Mouse (Mus musculus): ENCODE results near the gene Thsd4. TPM values are rescaled to one million over a fixed set of nuclear protein-coding genes. Genes with fewer than 3 reads are reported as not detected.

The Thsd4 gene
- polyA plus RNA-seq, 1 experiment from 2014 or later = 34.9 TPM

- ATAC-seq (replicated peaks; ENCODE audit: low FRiP score, low TSS enrichment, low read depth) = no peak
- H3K9ac ChIP-seq (ENCODE audit: low read length) = no peak overlapping the region
- DNase-seq (ENCODE audit: low spot score) = no peak
- no peaks in the 10 kb centered on the region for H3K4me1 ChIP-seq (replicated peaks; ENCODE audit: control insufficient read depth, insufficient read depth, low read length)
- peaks cover 7% of the 10 kb centered on the region for H3K36me3 ChIP-seq (ENCODE audit: control insufficient read depth, insufficient read depth, low read length)
- WGBS = 93% methylated on average over 4 of the region's 4 CpGs
- H3K27me3 ChIP-seq (replicated peaks; ENCODE audit: control insufficient read depth, insufficient read depth, low read length) = no peaks in the 10 kb centered on the region
- H3K4me3 ChIP-seq (ENCODE audit: low read depth, low read length) = no peak overlapping the region
- no peak overlapping the region for H3K27ac ChIP-seq (ENCODE audit: low read depth)
- H3K9me3 ChIP-seq (ENCODE audit: control insufficient read depth, low read length) = no peaks in the 10 kb centered on the region
- no peak overlapping the region for H3K4me2 ChIP-seq (ENCODE audit: low read length)
Observed at GRCm38 (mm10) chr9:60430017-60430416, 91.8 kb downstream of the Thsd4 start.

- Histone ChIP-seq H3K27me3 (replicated peaks; ENCODE audit: control insufficient read depth, insufficient read depth, low read length) (no peaks in the 10 kb centered on the region), H3K4me3 (ENCODE audit: low read depth, low read length) (no peak overlapping the region), H3K4me1 (replicated peaks; ENCODE audit: control insufficient read depth, insufficient read depth, low read length) (no peaks in the 10 kb centered on the region; the same call in 1 of the 2 replicates), H3K9me3 (ENCODE audit: control insufficient read depth, low read length) (no peaks in the 10 kb centered on the region), H3K9ac (ENCODE audit: low read length) (no peak overlapping the region), H3K36me3 (ENCODE audit: control insufficient read depth, insufficient read depth, low read length) (no peaks in the 10 kb centered on the region), H3K27ac (ENCODE audit: low read depth) (no peak overlapping the region), H3K4me2 (ENCODE audit: low read length) (no peak overlapping the region)
- ATAC-seq (replicated peaks; ENCODE audit: low FRiP score, low TSS enrichment, low read depth) (no peak), DNase-seq (ENCODE audit: low spot score) (no peak)
- 53% methylated on average over 4 of the region's 4 CpGs for WGBS
Observed at GRCm38 (mm10) chr9:60414076-60414755, 107.6 kb downstream of the Thsd4 start.

- no peak for ATAC-seq (replicated peaks; ENCODE audit: low FRiP score, low TSS enrichment, low read depth)
Observed at GRCm38 (mm10) chr9:60410872-60411635, 110.8 kb downstream of the Thsd4 start.

GRCm38 (mm10) chr9:60407374-60407773 lies 114.5 kb downstream of the Thsd4 start:
- peaks cover 17% of the 10 kb centered on the region for H3K4me1 ChIP-seq (replicated peaks; ENCODE audit: control insufficient read depth, insufficient read depth, low read length)
- WGBS = 36% methylated on average over 1 of the region's 1 CpGs
- no peaks in the 10 kb centered on the region for H3K27me3 ChIP-seq (replicated peaks; ENCODE audit: control insufficient read depth, insufficient read depth, low read length)
- ATAC-seq (replicated peaks; ENCODE audit: low FRiP score, low TSS enrichment, low read depth) (no peak), DNase-seq (ENCODE audit: low spot score) (no peak)
- no peak overlapping the region for H3K4me2 ChIP-seq (ENCODE audit: low read length)
- no peak overlapping the region for H3K9ac ChIP-seq (ENCODE audit: low read length)
- no peaks in the 10 kb centered on the region for H3K9me3 ChIP-seq (ENCODE audit: control insufficient read depth, low read length)
- H3K27ac ChIP-seq (ENCODE audit: low read depth) = no peak overlapping the region
- no peaks in the 10 kb centered on the region for H3K36me3 ChIP-seq (ENCODE audit: control insufficient read depth, insufficient read depth, low read length)
- no peak overlapping the region for H3K4me3 ChIP-seq (ENCODE audit: low read depth, low read length)

More at GRCm38 (mm10) chr9:60410872-60411635, 110.8 kb downstream of the Thsd4 start:
- H3K27ac ChIP-seq (ENCODE audit: low read depth) = no peak overlapping the region
- H3K4me2 ChIP-seq (ENCODE audit: low read length) = no peak overlapping the region
- 66% methylated on average over 17 of the region's 17 CpGs for WGBS
- no peak overlapping the region for H3K4me3 ChIP-seq (ENCODE audit: low read depth, low read length)
- no peak overlapping the region for H3K9ac ChIP-seq (ENCODE audit: low read length)
- H3K9me3 ChIP-seq (ENCODE audit: control insufficient read depth, low read length) = no peaks in the 10 kb centered on the region
- no peaks in the 10 kb centered on the region for H3K27me3 ChIP-seq (replicated peaks; ENCODE audit: control insufficient read depth, insufficient read depth, low read length)
- H3K36me3 ChIP-seq (ENCODE audit: control insufficient read depth, insufficient read depth, low read length) = no peaks in the 10 kb centered on the region
- no peak for DNase-seq (ENCODE audit: low spot score)
- peaks cover 5% of the 10 kb centered on the region for H3K4me1 ChIP-seq (replicated peaks; ENCODE audit: control insufficient read depth, insufficient read depth, low read length)

GRCm38 (mm10) chr9:60405777-60406176 lies 116.1 kb downstream of the Thsd4 start:
- no peaks in the 10 kb centered on the region for H3K9me3 ChIP-seq (ENCODE audit: control insufficient read depth, low read length)
- no peak overlapping the region for H3K4me2 ChIP-seq (ENCODE audit: low read length)
- no peaks in the 10 kb centered on the region for H3K27me3 ChIP-seq (replicated peaks; ENCODE audit: control insufficient read depth, insufficient read depth, low read length)
- no peak for ATAC-seq (replicated peaks; ENCODE audit: low FRiP score, low TSS enrichment, low read depth)
- no peak overlapping the region for H3K27ac ChIP-seq (ENCODE audit: low read depth)
- H3K4me1 ChIP-seq (replicated peaks; ENCODE audit: control insufficient read depth, insufficient read depth, low read length) = peaks cover 21% of the 10 kb centered on the region
- H3K4me3 ChIP-seq (ENCODE audit: low read depth, low read length) = no peak overlapping the region
- no peak overlapping the region for H3K9ac ChIP-seq (ENCODE audit: low read length)
- 16% methylated on average over 7 of the region's 7 CpGs for WGBS
- DNase-seq (ENCODE audit: low spot score) = peak; percentile 54
- no peaks in the 10 kb centered on the region for H3K36me3 ChIP-seq (ENCODE audit: control insufficient read depth, insufficient read depth, low read length)

DNA sequence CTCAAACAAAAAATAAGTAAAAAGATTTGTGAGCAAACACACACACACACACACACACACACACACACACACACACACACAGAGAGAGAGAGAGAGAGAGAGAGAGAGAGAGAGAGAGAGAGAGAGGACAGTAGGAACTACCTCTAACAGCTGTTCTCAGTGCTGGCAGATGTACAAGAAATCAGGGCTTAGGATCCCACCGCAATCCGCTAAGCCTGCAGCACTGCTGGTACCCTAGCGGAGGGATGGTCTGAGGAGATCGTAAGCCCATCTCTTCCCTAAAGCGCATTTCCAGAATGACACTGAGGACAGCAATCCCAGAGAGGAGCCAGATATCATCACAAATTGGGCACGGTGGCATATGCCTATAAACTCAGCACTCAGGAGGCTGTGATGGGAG lies 119.2 kb downstream of the Thsd4 start:
- no peaks in the 10 kb centered on the region for H3K9me3 ChIP-seq (ENCODE audit: control insufficient read depth, low read length)
- 84% methylated on average over 6 of the region's 6 CpGs for WGBS
- no peaks in the 10 kb centered on the region for H3K27me3 ChIP-seq (replicated peaks; ENCODE audit: control insufficient read depth, insufficient read depth, low read length)
- peaks cover 21% of the 10 kb centered on the region for H3K4me1 ChIP-seq (replicated peaks; ENCODE audit: control insufficient read depth, insufficient read depth, low read length)
- H3K9ac ChIP-seq (ENCODE audit: low read length) = no peak overlapping the region
- H3K4me2 ChIP-seq (ENCODE audit: low read length) = no peak overlapping the region
- H3K36me3 ChIP-seq (ENCODE audit: control insufficient read depth, insufficient read depth, low read length) = no peaks in the 10 kb centered on the region
- ATAC-seq (replicated peaks; ENCODE audit: low FRiP score, low TSS enrichment, low read depth) = no peak
- DNase-seq (ENCODE audit: low spot score) = no peak
- H3K4me3 ChIP-seq (ENCODE audit: low read depth, low read length) = no peak overlapping the region
- H3K27ac ChIP-seq (ENCODE audit: low read depth) = no peak overlapping the region

DNA sequence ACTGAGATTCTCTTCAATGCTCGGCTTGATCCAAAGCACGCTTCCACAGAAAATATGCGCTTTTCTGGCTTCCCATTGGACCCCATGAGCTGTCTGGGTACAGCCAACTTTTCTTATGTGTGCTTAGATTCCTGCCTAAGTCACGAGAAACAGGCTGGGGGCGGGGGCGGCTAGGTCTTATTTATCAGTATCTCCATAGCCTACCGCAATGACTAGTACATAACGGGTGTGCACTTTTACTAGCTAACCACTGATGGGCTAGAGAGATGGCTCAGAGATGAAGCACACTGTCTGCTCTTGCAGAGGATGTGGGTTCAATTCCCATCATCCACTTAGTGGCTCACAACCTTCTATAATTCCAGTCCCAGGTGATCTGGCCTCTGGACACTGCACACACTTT lies 121.8 kb downstream of the Thsd4 start:
- Histone ChIP-seq H3K27me3 (replicated peaks; ENCODE audit: control insufficient read depth, insufficient read depth, low read length) (no peaks in the 10 kb centered on the region), H3K4me1 (replicated peaks; ENCODE audit: control insufficient read depth, insufficient read depth, low read length) (peaks cover 6% of the 10 kb centered on the region; the same call in 1 of the 2 replicates), H3K27ac (ENCODE audit: low read depth) (no peak overlapping the region), H3K9ac (ENCODE audit: low read length) (no peak overlapping the region), H3K4me2 (ENCODE audit: low read length) (no peak overlapping the region), H3K36me3 (ENCODE audit: control insufficient read depth, insufficient read depth, low read length) (no peaks in the 10 kb centered on the region), H3K4me3 (ENCODE audit: low read depth, low read length) (no peak overlapping the region), H3K9me3 (ENCODE audit: control insufficient read depth, low read length) (no peaks in the 10 kb centered on the region)
- ATAC-seq (replicated peaks; ENCODE audit: low FRiP score, low TSS enrichment, low read depth) (no peak), DNase-seq (ENCODE audit: low spot score) (no peak)
- WGBS = 92% methylated on average over 8 of the region's 8 CpGs

GRCm38 (mm10) chr9:60398073-60398472 lies 123.8 kb downstream of the Thsd4 start:
- ATAC-seq (replicated peaks; ENCODE audit: low FRiP score, low TSS enrichment, low read depth) (no peak), DNase-seq (ENCODE audit: low spot score) (no peak)
- Histone ChIP-seq H3K9ac (ENCODE audit: low read length) (no peak overlapping the region), H3K4me3 (ENCODE audit: low read depth, low read length) (no peak overlapping the region), H3K4me2 (ENCODE audit: low read length) (no peak overlapping the region), H3K36me3 (ENCODE audit: control insufficient read depth, insufficient read depth, low read length) (peaks cover 4% of the 10 kb centered on the region), H3K27ac (ENCODE audit: low read depth) (peak overlapping the region; percentile 35; the same call in 1 of the 2 replicates), H3K9me3 (ENCODE audit: control insufficient read depth, low read length) (no peaks in the 10 kb centered on the region), H3K4me1 (replicated peaks; ENCODE audit: control insufficient read depth, insufficient read depth, low read length) (0 out of 2 replicates have a peak, but pooled peaks cover 4% of the 10 kb centered on the region), H3K27me3 (replicated peaks; ENCODE audit: control insufficient read depth, insufficient read depth, low read length) (no peaks in the 10 kb centered on the region)
- 29% methylated on average over 2 of the region's 2 CpGs for WGBS
